In genomic region chr17:6317339-6317985, GRCm38 (mm10) we compare ENCODE assay signal across 8 mouse cellular contexts. TPM values are rescaled to one million over a fixed set of nuclear protein-coding genes. Genes with fewer than 3 reads are reported as not detected.
DNase-seq lines count a peak whose midpoint lies in the region; ATAC-seq lines count a peak whose summit lies in the region.
"Not testable (repeated sequence)": the region's sequence is repeated elsewhere in the genome, so short reads cannot be mapped to it uniquely, and the experiment has no call there.

Gene Dynlt1a, minus strand, starts transcription at chr17:6317500.

- not testable (repeated sequence) for H3K4me1 ChIP-seq in hindbrain, embryonic 14.5 days (replicated peaks; ENCODE audit: control insufficient read depth, insufficient read depth, low read length)

- H3K36me3 ChIP-seq in hindbrain, embryonic 14.5 days (replicated peaks; ENCODE audit: control insufficient read depth, insufficient read depth): not testable (repeated sequence)

- H3K4me2 ChIP-seq in hindbrain, embryonic 14.5 days (replicated peaks): peak within 1 kb of the TSS; percentile 53

- DNase-seq in T-cell, adult 2 months (ENCODE audit: low spot score): peak; percentile 96
- DNase-seq in cerebellum, postnatal 25 days: peak; percentile 100
- DNase-seq in frontal cortex, postnatal 25 days (ENCODE audit: low spot score in 2 of 2): peak; percentile 92
- peak; percentile 92 for DNase-seq in hindbrain, embryonic 14.5 days (ENCODE audit: low spot score)
- DNase-seq in layer of hippocampus, postnatal 36 days: peak; percentile 88 to 91
- peak; percentile 98 for DNase-seq in lung, postnatal 25 days (ENCODE audit: low spot score)
- DNase-seq in retina, adult 2 months (ENCODE audit: low read depth, low spot score): peak; percentile 85
- DNase-seq in thymus, postnatal 36 days: peak; percentile 99

- ATAC-seq in hindbrain, embryonic 14.5 days (ENCODE audit: low FRiP score): peak; percentile 90

- not testable (repeated sequence) for H3K9me3 ChIP-seq in hindbrain, embryonic 14.5 days (ENCODE audit: control insufficient read depth, low read length)

- H3K27ac ChIP-seq in hindbrain, embryonic 14.5 days: peak within 1 kb of the TSS; percentile 83

- H3K9ac ChIP-seq in hindbrain, embryonic 14.5 days: peak within 1 kb of the TSS; percentile 58

- 6% methylated on average over 22 of the region's 23 CpGs for WGBS in hindbrain, embryonic 14.5 days

- H3K4me3 ChIP-seq in hindbrain, embryonic 14.5 days (replicated peaks; ENCODE audit: low read length): peak within 1 kb of the TSS; percentile 36

- H3K27me3 ChIP-seq in hindbrain, embryonic 14.5 days (ENCODE audit: control insufficient read depth, insufficient read depth, low read length): not testable (repeated sequence)

RNA-seq across cellular contexts. Expression of gene Dynlt1a, which starts in this region (rescaled TPM):
- 51.3 and 51.5 TPM in 2 replicates for polyA plus RNA-seq in hindbrain, embryonic 14.5 days (2014; fragmentation: Nextera tagmentation; extraction: Ambion mirVana)
- total RNA-seq in layer of hippocampus, postnatal 36 days (2021): 10 to 100 TPM; 10.6 to 12.2 TPM

Comparison
In these comparisons a context has a peak if more than half of its experiments do, and no peak if none do; other contexts are left out.
1. Peak in every context shown above with its lines: DNase-seq, ATAC-seq, H3K4me3 ChIP-seq and H3K27ac ChIP-seq.